Mouse (Mus musculus): ENCODE results near the gene Nsg2. TPM values are rescaled to one million over a fixed set of nuclear protein-coding genes. Genes with fewer than 3 reads are reported as not detected.

Nsg2 gene
- polyA plus RNA-seq, 1 experiment from 2014 or later = 530 TPM

GRCm38 (mm10) chr11:32013561-32013960 lies 13.3 kb downstream of the Nsg2 start:
- Histone ChIP-seq H3K27me3 (no peaks in the 10 kb centered on the region), H3K27ac (replicated peaks) (no peak overlapping the region), H3K36me3 (peaks cover 4% of the 10 kb centered on the region), H3K9ac (no peak overlapping the region), H3K9me3 (no peaks in the 10 kb centered on the region), H3K4me3 (no peak overlapping the region), H3K4me2 (no peak overlapping the region), H3K4me1 (replicated peaks) (peaks cover 87% of the 10 kb centered on the region)
- WGBS = 84% methylated on average over 1 of the region's 1 CpGs
- no peak for ATAC-seq (ENCODE audit: low FRiP score, low read depth)

GRCm38 (mm10) chr11:32018201-32018600 lies 17.9 kb downstream of the Nsg2 start:
- no peak overlapping the region for H3K4me3 ChIP-seq
- H3K27me3 ChIP-seq = no peaks in the 10 kb centered on the region
- 64% methylated on average over 4 of the region's 4 CpGs for WGBS
- peaks cover 15% of the 10 kb centered on the region for H3K36me3 ChIP-seq
- H3K9me3 ChIP-seq = no peaks in the 10 kb centered on the region
- ATAC-seq (ENCODE audit: low FRiP score, low read depth) = no peak
- peak overlapping the region; percentile 56 for H3K27ac ChIP-seq (replicated peaks)
- H3K4me2 ChIP-seq = no peak overlapping the region
- H3K9ac ChIP-seq = no peak overlapping the region
- H3K4me1 ChIP-seq (replicated peaks) = peaks cover 81% of the 10 kb centered on the region

GRCm38 (mm10) chr11:32020031-32020965 lies 20.0 kb downstream of the Nsg2 start:
- H3K4me1 ChIP-seq (replicated peaks) = peaks cover 87% of the 10 kb centered on the region

GRCm38 (mm10) chr11:32026634-32027033 lies 26.4 kb downstream of the Nsg2 start:
- 0 out of 2 replicates have a peak, but pooled peaks cover 3% of the 10 kb centered on the region for H3K36me3 ChIP-seq
- H3K9ac ChIP-seq = no peak overlapping the region
- no peak for ATAC-seq (ENCODE audit: low FRiP score, low read depth)
- H3K4me3 ChIP-seq = no peak overlapping the region
- WGBS = 53% methylated on average over 5 of the region's 5 CpGs
- H3K4me2 ChIP-seq = no peak overlapping the region
- H3K9me3 ChIP-seq = no peaks in the 10 kb centered on the region
- peaks cover 80% of the 10 kb centered on the region for H3K4me1 ChIP-seq (replicated peaks)
- no peaks in the 10 kb centered on the region for H3K27me3 ChIP-seq
- H3K27ac ChIP-seq (replicated peaks) = peak overlapping the region; percentile 77

More at GRCm38 (mm10) chr11:32020031-32020965, 20.0 kb downstream of the Nsg2 start:
- H3K36me3 ChIP-seq = peaks cover 15% of the 10 kb centered on the region
- WGBS = 16% methylated on average over 8 of the region's 8 CpGs
- H3K27ac ChIP-seq (replicated peaks) = peak overlapping the region; percentile 57
- no peaks in the 10 kb centered on the region for H3K27me3 ChIP-seq
- H3K9ac ChIP-seq = 0 out of 2 replicates have a peak overlapping the region, but pooled peaks have one; percentile 3
- no peaks in the 10 kb centered on the region for H3K9me3 ChIP-seq
- no peak overlapping the region for H3K4me3 ChIP-seq
- ATAC-seq (ENCODE audit: low FRiP score, low read depth) = peak; percentile 40
- H3K4me2 ChIP-seq = peak overlapping the region; percentile 18; the same call in 1 of the 2 replicates

- Histone ChIP-seq H3K4me2 (peak overlapping the region; percentile 20), H3K9ac (no peak overlapping the region), H3K27me3 (no peaks in the 10 kb centered on the region), H3K4me3 (no peak overlapping the region), H3K27ac (replicated peaks) (peak overlapping the region; percentile 77), H3K4me1 (replicated peaks) (peaks cover 76% of the 10 kb centered on the region), H3K9me3 (no peaks in the 10 kb centered on the region), H3K36me3 (0 out of 2 replicates have a peak, but pooled peaks cover 3% of the 10 kb centered on the region)
- 17% methylated on average over 7 of the region's 7 CpGs for WGBS
- peak; percentile 89 for ATAC-seq (ENCODE audit: low FRiP score, low read depth)
Measured at GRCm38 (mm10) chr11:32027474-32028342, 27.4 kb downstream of the Nsg2 start.

- ATAC-seq (ENCODE audit: low FRiP score, low read depth) = no peak
- H3K27ac ChIP-seq (replicated peaks) = peak overlapping the region; percentile 78
- peaks cover 69% of the 10 kb centered on the region for H3K4me1 ChIP-seq (replicated peaks)
- H3K4me2 ChIP-seq = no peak overlapping the region
- WGBS = 85% methylated on average over 3 of the region's 3 CpGs
- no peaks in the 10 kb centered on the region for H3K27me3 ChIP-seq
- no peak overlapping the region for H3K9ac ChIP-seq
- H3K4me3 ChIP-seq = no peak overlapping the region
- H3K9me3 ChIP-seq = no peaks in the 10 kb centered on the region
- 0 out of 2 replicates have a peak, but pooled peaks cover 3% of the 10 kb centered on the region for H3K36me3 ChIP-seq
Measured at GRCm38 (mm10) chr11:32028605-32029004, 28.3 kb downstream of the Nsg2 start.

- ATAC-seq (ENCODE audit: low FRiP score, low read depth) = no peak
- Histone ChIP-seq H3K27me3 (no peaks in the 10 kb centered on the region), H3K9ac (no peak overlapping the region), H3K4me2 (no peak overlapping the region), H3K27ac (replicated peaks) (peak overlapping the region; percentile 78), H3K36me3 (0 out of 2 replicates have a peak, but pooled peaks cover 3% of the 10 kb centered on the region), H3K9me3 (no peaks in the 10 kb centered on the region), H3K4me3 (no peak overlapping the region), H3K4me1 (replicated peaks) (peaks cover 62% of the 10 kb centered on the region)
- WGBS = 84% methylated on average over 5 of the region's 5 CpGs
Measured at GRCm38 (mm10) chr11:32029356-32029755, 29.1 kb downstream of the Nsg2 start.

- Histone ChIP-seq H3K4me3 (no peak overlapping the region), H3K9me3 (no peaks in the 10 kb centered on the region), H3K9ac (no peak overlapping the region), H3K36me3 (0 out of 2 replicates have a peak, but pooled peaks cover 3% of the 10 kb centered on the region), H3K27ac (replicated peaks) (no peak overlapping the region; the same call in 1 of the 2 replicates), H3K4me1 (replicated peaks) (peaks cover 56% of the 10 kb centered on the region), H3K4me2 (no peak overlapping the region), H3K27me3 (no peaks in the 10 kb centered on the region)
- WGBS = 87% methylated on average over 4 of the region's 4 CpGs
- ATAC-seq (ENCODE audit: low FRiP score, low read depth) = no peak
Measured at GRCm38 (mm10) chr11:32031396-32031795, 31.1 kb downstream of the Nsg2 start.

GRCm38 (mm10) chr11:32032053-32032452 lies 31.8 kb downstream of the Nsg2 start:
- Histone ChIP-seq H3K36me3 (0 out of 2 replicates have a peak, but pooled peaks cover 3% of the 10 kb centered on the region), H3K9me3 (no peaks in the 10 kb centered on the region), H3K9ac (no peak overlapping the region), H3K4me3 (no peak overlapping the region), H3K27me3 (no peaks in the 10 kb centered on the region), H3K4me2 (no peak overlapping the region), H3K27ac (replicated peaks) (no peak overlapping the region), H3K4me1 (replicated peaks) (peaks cover 49% of the 10 kb centered on the region)
- WGBS = 81% methylated on average over 9 of the region's 9 CpGs
- no peak for ATAC-seq (ENCODE audit: low FRiP score, low read depth)

GRCm38 (mm10) chr11:32035831-32036230 lies 35.6 kb downstream of the Nsg2 start:
- WGBS = 72% methylated on average over 5 of the region's 5 CpGs
- no peaks in the 10 kb centered on the region for H3K9me3 ChIP-seq
- peaks cover 37% of the 10 kb centered on the region for H3K4me1 ChIP-seq (replicated peaks)
- H3K9ac ChIP-seq = no peak overlapping the region
- ATAC-seq (ENCODE audit: low FRiP score, low read depth) = no peak
- no peak overlapping the region for H3K4me2 ChIP-seq
- 0 out of 2 replicates have a peak, but pooled peaks cover 3% of the 10 kb centered on the region for H3K36me3 ChIP-seq
- H3K4me3 ChIP-seq = no peak overlapping the region
- H3K27me3 ChIP-seq = no peaks in the 10 kb centered on the region
- peak overlapping the region; percentile 49 for H3K27ac ChIP-seq (replicated peaks)

GRCm38 (mm10) chr11:32039656-32040055 lies 39.4 kb downstream of the Nsg2 start:
- Histone ChIP-seq H3K9ac (no peak overlapping the region), H3K4me3 (no peak overlapping the region), H3K9me3 (no peaks in the 10 kb centered on the region), H3K27ac (replicated peaks) (peak overlapping the region; percentile 64), H3K27me3 (no peaks in the 10 kb centered on the region), H3K4me2 (no peak overlapping the region), H3K4me1 (replicated peaks) (peaks cover 40% of the 10 kb centered on the region), H3K36me3 (no peaks in the 10 kb centered on the region)
- ATAC-seq (ENCODE audit: low FRiP score, low read depth) = peak; percentile 28; the same call in 1 of the 2 replicates
- 55% methylated on average over 4 of the region's 4 CpGs for WGBS

All from hindbrain, embryonic 15.5 days (tissue).